Mouse (Mus musculus) naive thymus-derived CD4-positive, alpha-beta T cell, adult 2 months (primary cell): ENCODE measurements around the gene Plcb2.
A peak's percentile ranks its signal among the peaks of the same experiment; 100 is the strongest.

ENCODE experiments used
- DNase-seq: peaks from one replicate; pipeline ENCODE4 v3.0.0-alpha.2; 2011; ENCODE audit warnings: low read depth

The Plcb2 gene

DNA sequence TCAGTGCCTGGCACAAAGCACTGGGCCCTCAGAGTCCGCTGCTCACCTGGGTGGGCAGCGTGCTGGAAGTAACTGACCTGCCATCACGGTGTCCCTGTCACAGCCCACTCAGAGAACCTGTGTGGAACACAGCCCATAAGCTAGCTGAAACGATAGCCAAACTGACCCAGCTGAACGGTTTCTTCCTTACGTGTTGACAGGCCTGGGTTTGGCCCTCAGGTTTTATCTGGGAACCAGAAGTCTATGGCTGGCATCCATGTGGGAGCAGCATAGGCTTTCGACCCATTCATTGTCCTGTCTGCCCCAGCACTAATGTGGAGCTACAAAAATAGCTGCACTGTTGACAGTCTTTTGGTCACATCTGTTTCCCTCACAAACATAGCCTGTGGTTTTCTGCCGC is 22.2 kb upstream of the Plcb2 start:
- no peak for DNase-seq

DNA sequence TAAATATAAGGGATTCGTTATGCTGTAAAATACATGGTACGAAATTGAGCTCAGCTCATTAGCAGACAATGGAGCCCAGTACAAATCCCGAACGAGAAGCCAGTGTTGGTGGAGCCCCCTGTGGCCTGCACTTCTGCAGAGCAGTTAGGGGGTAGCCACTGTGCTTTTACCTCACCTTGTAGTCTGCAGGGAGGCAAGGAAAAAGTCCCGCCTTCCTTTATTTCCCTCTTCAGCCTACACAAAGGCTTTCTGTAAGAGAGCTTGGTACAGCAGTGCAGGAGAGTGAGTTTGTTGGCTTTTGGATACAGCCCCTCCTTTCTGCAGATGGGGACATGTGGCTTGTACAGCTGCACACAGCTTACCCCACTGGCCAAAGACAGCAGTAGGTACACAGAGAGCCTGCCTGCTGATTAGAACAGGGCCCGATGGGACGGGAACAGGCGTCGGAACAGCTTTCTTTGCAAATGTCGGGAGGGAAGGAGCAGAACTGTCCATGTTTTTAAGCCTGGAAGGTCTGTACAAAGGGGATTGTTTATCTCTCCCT is 21.2 kb upstream of the Plcb2 start:
- DNase-seq = no peak

DNA sequence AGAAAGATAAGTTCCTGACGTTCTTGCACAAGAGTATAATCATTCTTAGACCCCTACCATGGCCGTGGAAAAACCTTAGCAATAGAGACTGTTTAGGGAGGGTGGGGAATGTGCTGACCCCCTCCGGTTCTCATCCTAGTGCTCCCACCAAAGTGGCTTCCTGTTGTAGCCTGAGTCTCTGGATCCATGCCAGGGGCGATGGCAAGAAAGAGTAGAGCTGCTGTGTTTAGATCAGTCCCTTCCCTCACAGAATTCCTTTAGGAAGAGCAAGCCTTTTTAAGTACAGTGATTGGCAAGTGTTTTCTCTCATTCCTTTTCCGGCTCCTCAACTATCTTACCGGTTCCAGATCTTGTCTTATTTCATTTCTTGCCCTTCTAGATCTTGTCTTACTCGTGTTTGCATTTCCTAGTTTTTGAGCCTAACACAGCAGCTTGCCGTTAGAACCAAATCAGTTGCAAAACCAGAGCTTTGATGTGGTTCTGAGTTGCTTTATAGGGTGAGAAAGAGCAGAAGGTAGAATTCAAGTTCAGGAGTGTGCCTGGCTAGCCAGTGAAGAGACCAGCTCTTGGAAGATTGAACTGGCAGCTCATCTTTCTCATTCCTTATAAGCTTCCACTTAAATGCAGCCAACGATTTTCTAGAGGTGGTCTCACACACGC is 19.2 kb upstream of the Plcb2 start:
- peak; percentile 77 for DNase-seq

DNA sequence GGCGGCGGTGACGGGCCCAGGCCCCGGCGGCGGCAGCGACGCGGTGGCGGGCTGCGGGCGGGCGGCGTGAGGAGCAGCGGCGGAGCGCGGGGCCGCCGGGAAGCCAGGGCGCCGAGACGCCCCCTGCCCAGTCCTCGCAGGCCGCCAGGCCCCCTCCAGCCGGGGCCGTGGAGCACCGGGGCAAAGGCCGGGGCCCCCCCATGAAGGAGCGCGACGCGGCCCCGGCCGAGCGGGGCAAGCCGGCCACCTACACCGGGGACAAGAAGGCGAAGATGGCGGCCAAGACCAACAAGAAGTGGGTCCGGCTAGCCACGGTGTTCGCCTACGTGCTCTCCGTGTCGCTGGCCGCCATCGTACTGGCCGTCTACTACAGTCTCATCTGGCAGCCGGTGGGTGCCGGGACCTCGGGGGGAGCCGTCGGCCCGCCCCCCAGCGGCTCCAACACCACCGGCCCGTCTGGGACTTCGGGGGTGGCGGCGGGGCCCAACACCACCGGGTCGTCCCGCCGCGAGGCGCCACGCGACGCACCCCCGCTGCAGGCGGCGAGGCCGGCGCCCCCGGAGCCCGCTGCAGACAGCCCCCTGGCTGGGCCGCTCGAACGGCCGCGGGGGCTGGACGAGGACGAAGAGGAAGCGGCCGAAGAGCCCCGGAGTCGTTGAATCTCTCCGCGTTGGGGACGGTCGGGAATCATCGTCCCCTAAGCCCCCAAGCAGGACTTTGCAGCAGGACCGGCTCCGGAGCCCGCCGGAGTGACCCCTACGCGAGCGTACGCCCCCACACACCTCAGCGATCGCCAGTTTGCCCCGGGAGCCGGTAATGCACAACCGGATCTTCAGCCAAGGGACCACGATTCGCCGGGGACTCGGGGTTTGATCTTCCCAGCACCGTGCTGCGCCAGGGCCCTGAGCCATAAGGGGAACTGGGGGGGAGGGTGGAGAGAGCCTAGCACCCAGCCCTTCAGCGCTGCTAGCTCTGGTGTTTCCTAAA is 18.0 kb upstream of the Plcb2 start:
- peak; percentile 60 for DNase-seq

DNA sequence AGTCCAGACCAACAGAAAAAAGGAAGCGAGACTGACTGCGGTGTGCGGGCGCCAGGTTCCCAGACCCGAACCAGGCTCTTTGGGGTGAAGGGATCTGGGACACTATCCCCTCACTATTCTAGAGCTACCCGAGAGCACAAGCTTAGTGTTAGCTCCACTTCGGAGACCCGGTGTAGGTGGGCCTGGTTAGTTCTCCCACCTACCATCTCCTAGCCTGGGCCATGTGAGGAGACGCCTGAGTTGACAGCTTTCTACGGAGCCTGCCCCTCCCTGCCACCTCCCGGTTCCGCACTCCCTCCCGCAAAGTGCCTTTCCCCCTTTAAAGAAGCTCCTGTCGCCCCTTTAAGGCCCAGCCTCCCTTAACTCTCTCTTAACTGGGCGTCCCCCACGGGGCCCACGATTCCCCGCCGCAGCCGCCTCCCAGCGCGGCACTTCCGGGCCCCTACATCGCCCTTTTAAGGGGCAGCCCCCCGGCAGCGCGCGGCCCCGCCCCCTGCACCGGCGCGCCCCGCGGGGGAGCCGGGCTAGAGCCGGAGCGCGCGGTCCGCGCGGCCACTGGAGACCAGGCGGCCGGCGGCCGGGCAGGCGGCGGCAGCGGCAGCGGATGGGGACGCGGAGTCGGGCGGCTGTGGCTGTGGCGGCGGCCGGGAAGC is 17.1 kb upstream of the Plcb2 start, which contains the start of gene Inafm2:
Inafm2 (plus strand) TSS at position 527 of the 653 bp plus-strand sequence.
- peak; percentile 85 for DNase-seq

DNA sequence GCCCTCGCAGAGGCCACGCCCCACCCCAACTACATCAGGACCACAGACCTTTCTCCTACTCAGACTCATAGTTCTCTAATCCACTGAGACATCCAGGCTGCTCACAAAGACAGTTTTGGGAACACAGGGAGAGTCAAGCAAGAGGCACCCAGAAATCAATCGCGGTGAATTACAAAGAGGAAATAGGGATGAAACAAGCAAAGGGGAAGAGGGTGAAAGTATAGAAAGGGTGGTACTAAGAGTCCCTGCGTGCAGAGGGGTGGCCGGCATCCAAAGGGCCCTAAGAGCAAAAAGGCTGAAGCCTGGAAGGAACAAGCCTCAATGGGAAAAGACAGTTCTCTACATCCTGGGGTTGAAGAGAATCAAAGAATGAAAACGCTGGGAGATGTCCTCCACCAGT is 16.4 kb upstream of the Plcb2 start:
- DNase-seq = no peak

DNA sequence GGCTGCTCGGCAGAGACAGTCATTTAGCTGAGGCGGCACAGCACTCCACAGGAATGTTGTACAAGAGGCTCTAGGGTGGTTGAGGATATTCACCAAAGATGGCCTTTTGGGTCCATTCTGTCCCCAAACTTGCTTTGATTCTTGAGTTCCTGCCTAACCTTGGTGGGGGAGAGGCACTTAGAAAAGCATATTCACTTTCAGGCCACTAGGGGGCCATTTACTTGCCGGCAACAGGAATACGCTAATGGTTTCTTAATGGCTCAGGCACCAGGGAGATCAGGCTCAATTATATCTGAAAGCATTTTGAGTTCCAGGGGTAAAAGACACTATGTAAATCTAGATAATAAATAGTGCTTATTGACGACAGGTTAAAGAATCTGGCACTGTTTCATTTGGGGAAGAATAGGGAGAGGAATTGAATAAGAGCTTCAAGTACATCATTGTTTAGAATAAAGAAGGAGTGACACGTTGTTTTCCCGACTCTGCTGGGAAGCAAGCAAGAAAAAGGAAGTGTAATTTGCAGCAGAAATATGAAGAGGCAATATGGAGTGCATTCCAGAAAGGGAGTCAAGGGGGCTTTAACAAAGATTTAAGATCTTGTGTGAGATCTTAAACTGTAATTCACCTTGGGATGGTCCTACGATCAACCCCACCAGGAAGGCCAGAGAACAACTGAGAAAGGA is 15.2 kb upstream of the Plcb2 start:
- DNase-seq = peak; percentile 81

DNA sequence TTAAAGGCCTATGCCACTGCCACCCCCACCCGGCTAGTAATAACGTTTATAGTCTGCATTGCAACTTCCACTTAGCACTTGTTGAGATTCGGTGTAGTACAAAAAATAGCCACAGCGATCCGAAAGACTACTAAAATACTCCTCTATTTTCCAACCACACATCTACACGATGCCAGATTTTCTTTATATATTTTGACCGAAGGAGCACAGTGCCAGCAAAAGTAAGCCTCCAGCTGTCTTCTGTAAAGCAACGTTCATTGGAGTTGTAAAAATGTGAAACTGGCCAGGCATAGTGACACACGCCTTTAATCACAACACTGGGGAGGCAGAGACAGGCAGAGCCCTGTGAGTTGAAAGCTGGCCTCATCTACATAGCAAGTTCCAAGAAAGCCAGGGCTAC is 12.9 kb upstream of the Plcb2 start:
- no peak for DNase-seq

DNA sequence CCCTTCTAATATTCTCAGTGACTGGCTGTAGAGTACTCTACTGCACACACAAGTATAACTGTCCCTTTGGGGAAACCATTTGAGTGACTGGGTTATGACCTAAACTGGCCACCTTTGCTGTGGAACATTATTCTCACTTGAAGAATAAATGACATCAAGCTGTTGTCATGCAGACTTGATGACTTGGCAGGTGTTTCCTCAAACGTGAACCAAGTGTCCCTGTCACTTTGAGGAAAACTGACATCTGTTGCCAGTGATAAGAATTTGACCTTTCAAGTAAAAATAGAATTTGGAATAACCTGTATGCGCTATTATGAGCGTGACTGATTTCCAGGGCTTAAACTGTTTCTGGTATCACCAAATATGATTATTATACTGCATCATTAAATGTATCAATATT is 12.1 kb upstream of the Plcb2 start:
- DNase-seq = no peak

DNA sequence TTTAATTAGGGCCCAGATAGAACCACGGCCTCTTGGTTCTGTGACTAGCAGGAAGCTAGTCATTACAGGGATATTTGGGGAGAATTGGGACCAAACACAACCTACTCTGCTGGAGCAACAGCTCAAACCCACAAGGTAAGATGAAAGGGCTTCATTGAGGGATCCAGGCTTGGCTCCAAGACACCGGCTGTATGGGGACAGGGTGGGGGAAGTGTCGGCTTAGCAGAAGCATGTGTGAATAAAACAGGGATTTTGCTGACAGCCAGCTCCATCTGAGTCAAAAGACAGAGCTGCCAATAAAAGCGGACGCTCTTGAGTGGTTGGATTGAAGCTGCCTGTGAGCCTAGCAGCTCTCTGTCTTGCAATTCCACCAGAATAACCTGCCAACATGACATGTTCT is 5.1 kb upstream of the Plcb2 start:
- DNase-seq = no peak

DNA sequence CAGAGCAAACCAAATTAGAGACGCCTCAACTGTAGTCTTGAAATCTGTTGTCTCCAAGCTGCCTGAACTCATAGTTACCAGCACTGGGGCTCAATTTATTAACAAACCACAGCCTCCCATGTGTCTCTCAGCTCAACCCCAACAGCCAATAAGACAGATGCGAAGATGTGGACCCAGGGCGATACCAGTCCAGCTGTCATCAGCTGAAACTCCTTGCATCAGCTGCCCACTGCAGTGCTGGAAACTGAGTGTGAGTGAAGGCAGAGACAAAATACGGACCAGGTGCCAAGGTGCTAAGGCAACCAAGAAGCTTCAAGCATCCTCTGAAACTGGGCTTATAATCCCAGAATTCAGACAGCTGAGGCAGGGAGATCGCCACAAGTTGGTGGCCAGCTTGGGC is 3.7 kb upstream of the Plcb2 start:
- no peak for DNase-seq

DNA sequence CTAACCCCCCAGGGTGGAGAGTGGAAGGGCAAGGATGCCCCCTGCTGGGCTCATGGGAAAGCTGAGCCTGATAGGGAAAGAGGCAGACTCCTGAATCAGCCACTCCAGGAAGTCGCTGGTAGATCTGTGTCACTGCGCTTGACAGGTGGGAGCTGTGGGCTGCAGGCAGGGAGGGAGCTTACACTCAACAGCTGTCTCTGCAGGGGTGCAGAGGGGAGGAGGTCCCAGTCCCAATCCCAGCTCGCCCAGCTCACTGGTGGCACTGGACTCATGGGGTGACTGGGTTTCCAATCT is 2.3 kb upstream of the Plcb2 start:
- DNase-seq = peak; percentile 61

DNA sequence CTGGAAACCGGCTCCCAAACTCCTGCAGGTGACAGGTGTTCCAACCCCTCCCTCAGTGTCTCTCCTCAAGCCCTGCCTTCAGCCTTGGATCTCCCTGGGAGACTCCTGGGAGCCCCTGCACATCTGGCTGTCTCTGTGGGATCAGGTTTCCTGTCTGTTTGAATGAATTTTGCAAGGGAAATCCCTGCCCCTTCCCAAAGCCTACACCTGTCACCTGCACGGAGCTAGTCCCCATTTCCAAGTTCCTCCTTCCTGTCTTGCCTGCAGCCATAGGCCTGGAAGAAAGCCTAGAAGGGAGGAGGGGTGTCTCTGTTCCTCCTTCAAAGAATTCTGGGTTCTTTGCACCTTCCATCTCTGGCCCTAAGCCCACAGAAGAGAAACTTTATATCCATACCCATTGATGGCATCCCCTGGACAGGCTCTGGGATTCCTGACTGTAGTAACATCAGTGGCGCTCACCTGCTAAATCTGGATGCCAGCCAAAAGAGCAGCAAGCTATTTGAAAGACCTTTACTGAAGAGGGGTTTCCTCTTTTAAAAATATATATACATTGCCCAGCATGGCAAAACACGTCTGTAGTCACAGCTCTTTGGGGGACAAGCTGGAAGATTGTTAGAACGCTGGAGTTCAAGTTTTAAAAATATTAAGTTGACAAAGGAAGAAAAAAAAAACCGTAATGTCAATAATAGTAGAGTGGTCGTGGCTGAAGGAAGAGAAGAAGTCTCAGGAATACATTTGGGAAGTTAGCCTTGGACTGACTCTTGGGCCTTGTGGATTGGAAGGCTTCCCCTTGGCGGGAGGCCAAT is 1.8 kb upstream of the Plcb2 start:
- no peak for DNase-seq

DNA sequence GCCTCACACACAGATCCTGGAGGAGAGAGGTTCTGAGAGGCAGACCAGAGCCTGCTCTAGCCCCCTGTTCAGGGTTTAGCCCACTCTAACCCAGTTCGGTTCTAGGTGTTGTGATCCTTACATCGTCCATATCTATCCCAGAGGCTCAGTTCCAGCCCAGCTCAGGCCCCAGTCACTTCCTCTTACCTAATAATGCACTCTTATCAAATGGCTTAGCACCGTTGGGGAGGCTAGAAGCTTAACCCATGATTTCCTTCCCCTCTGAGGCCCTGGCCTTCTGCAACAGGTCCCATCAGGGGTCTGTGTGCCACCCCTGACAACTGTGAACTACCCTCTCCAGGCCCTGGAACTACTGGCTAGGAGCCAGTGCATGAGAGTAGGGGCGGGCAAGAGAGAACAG is 956 bp upstream of the Plcb2 start:
- DNase-seq = no peak

DNA sequence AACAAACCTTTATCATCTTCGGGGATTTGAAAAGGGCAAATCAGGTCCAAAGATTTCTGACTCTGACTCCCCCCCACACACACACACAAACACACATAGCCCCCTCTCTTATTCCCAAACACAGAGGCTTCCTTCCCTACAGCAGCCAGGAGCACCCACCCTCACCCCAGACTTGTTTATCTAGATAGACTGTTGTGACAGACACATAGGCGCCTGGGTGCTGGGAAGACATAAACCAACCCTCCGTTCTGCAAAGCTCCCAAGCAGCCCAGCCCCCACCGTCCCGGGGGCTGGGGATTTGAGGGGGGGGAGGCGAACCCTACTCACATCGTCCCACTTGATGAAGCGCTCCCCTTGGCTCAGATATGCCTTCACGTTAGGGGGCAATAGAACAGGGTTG is 327 bp downstream of the Plcb2 start:
- no peak for DNase-seq

DNA sequence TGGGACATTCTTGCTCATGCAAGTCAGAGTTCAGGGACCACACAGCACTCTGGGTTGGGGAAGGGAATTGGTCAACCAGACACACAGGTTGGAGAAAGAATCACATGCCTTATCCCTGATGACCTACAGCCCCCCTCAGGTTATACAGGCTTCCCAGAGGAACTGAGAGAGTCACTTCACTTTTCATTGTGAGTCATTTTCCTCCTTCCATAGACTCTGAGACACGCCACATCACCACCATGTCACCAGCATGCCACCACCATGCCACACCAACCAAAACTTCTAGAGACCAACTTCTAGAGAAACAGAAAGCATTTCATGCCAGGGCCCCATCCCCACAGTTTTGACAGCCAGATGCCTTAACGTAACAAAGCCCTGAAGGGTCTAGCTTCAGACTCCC is 1.4 kb downstream of the Plcb2 start:
- no peak for DNase-seq

DNA sequence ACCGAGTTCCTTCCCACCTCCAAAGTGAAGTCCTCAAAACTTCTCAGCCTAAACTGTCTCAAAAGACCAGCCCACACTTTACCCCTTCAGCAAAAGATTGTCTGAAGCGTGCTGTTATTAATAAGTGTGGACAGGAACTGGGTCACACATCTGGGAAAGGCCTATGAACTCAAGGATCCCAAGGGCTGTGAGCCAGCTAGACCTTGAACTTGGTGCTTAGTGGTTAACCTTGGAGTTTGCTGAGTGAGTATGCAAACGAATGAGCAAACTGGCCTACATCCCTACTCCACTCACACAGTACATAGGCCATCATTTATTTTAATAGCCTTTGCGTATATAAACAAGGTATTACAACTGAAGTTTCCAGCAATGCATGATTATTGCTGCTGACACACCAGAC is 2.7 kb downstream of the Plcb2 start:
- no peak for DNase-seq

DNA sequence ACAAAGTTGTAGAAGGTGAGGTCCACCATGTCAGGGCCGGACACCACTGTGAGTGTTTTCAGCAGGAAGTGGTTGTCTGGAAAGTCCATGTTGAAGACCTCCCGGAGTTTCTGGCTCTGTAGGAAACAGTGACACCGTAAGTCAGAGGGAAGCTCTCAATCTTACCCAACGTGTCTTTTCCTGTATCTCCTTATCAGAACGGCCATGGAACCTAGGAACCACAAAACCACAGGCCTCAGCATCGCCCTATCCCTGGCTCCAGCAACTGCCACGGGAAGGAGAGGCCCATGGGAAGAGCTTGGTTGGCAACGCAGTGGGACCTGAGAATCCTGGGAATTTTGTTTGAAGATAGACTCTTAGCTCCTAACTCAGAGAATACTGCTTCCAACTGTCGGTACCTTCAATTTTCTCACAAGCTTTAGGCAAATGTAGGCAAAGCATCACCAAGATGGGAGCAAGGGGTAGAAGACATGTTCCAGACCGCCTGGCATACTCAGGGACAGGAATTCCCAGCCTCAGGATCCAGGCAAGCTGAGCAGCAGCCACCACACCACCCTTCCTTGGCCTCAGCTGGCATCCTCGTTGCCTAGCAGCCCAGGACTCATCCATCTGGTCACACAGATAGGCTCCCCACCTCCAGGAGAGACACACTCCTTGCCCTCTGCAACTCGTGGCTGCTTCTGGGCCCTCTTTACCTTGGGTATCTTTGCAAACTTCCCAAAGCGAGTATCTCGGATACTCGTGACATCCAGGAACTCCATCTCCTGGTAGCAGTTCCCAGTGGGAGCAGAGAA is 4.3 kb downstream of the Plcb2 start:
- no peak for DNase-seq

DNA sequence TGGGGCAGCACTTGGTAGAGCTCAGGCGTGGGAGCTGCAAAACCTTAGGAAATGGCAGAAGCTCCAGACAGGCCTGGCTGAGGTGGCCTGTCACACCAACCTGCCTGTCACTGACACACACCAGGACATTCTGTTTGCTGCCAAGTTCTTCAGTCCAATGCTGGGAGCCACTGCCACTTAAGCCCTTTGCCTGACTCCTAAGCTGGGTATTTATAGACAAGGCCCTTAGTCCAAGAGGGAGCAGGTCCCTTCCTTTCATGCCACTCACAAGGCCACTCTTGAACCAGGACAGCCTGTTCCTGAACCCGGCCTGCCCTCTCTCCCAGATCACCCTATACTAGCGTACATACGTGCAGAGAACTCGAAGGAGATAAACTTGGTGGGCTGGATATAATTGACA is 11.6 kb downstream of the Plcb2 start:
- no peak for DNase-seq

DNA sequence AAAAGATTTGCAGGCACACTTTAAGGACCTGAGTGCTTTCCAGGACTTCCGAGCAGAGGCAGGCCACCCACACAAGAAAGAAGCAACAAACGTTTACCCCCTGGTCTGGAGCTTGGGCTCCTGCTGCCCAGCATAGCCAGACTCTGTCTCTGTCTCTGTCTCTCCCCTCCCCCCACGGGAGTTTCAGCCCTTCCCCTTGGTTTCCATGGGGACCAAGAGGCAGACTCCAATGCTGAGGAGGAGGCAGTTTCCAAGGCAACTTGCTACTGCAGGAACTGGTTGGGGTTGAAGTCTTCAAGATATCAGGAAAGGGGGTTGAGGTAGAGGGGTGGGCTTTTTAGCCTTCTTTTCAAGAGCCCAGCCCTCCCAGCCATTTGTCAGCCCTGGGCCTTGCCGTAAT is 14.0 kb downstream of the Plcb2 start:
- DNase-seq = no peak

DNA sequence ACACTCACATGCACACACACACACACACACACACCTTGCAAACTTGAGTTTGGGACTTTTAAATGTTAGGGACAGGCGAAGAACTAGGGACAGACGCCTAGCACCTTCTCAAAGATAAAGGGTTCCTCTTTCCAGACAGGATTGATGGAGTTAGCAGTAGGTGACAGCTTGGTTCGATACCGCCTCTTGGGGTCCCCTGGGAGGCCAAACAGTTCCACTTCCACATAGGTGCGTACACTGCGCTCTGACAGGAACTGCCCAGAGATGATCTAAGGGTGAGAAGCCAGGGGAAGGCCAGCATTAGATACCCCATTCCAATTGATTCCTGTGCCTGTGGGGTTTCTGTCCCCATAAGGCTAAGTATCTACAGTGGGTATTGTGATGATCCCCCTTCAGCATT is 14.6 kb downstream of the Plcb2 start:
- no peak for DNase-seq
